Comparison of ENCODE assay signal across 16 mouse cellular contexts in the genomic region with DNA sequence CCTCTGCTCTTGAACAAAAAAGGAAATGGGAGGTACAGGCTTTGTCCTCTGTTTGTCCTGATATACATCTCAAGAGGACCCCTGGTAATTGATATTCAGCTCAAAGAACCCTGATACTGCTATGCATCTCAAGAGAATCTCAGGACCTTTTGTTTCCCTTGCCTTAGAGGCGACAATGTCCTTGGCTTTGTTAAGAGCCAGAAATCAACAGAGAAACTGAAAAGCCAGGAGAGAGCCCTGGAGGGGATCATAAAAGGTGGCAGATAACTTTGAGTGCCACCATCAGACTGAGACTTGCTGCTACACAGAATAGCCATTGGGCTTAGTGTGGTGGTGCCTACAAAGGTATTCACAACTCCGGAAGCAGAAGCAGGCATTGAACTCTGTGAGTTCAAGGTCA.
"Had no signal": no experiment of that assay in that cellular context is flagged by ENCODE, and none has a peak within 500 bp of the region (broad histone marks: within the 10 kb centered on the region; RNA-seq: fewer than 3 reads in every experiment).

No protein-coding gene starts in this region.

- DNase-seq: lung, adult 2 months; lung, postnatal 14 days; lung, postnatal 36 days; right cerebral cortex, postnatal 14 days; thymus, adult 2 months; thymus, postnatal 36 days had no signal

- H3K4me2 ChIP-seq: lung, embryonic 15.5 days; midbrain, embryonic 11.5 days; midbrain, embryonic 13.5 days; midbrain, embryonic 15.5 days; neural tube, embryonic 12.5 days; stomach, embryonic 15.5 days had no signal

- H3K27me3 ChIP-seq: lung, embryonic 15.5 days; midbrain, embryonic 15.5 days; stomach, embryonic 15.5 days had no signal

- H3K27ac ChIP-seq: lung, embryonic 15.5 days; macrophage; midbrain, embryonic 13.5 days; midbrain, embryonic 15.5 days; neural tube, embryonic 12.5 days; stomach, embryonic 15.5 days; stomach, postnatal 0 days had no signal

- H3K9ac ChIP-seq: lung, embryonic 15.5 days; midbrain, embryonic 13.5 days; midbrain, embryonic 15.5 days; neural tube, embryonic 12.5 days; stomach, embryonic 15.5 days had no signal

- H3K9me3 ChIP-seq: lung, embryonic 15.5 days; megakaryocyte, embryonic 14.5 days; midbrain, embryonic 13.5 days; midbrain, embryonic 15.5 days; neural tube, embryonic 12.5 days; stomach, embryonic 15.5 days had no signal

- H3K4me3 ChIP-seq: lung, embryonic 15.5 days; megakaryocyte, embryonic 14.5 days; midbrain, embryonic 13.5 days; midbrain, embryonic 15.5 days; neural tube, embryonic 12.5 days; stomach, embryonic 15.5 days had no signal

- H3K36me3 ChIP-seq: lung, embryonic 15.5 days; midbrain, embryonic 13.5 days; midbrain, embryonic 15.5 days; neural tube, embryonic 12.5 days; stomach, embryonic 15.5 days had no signal

- H3K4me1 ChIP-seq: megakaryocyte, embryonic 14.5 days had no signal

- ATAC-seq: lung, postnatal 0 days; midbrain, embryonic 13.5 days; midbrain, embryonic 15.5 days had no signal
